Mouse (Mus musculus): Measurements from ENCODE around the gene Chchd2.

The Chchd2 gene

GRCm38 (mm10) chr5:129886911-129887636 is at the start of gene Chchd2:
Chchd2 (minus strand) TSS chr5:129887470.
- CTCF ChIA-PET: interaction anchor here (0.6 to 1.4 kb wide), 14 partner anchors 22 to 825 kb away, joined by 3 to 16 read pairs (median 3); partner anchors contain the start of gene Nipsnap2 (in 1 of the 4)
- POLR2A ChIA-PET: interaction anchor here (0.5 to 6.4 kb wide), 222 partner anchors 8 to 1758 kb away, joined by 3 to 151 read pairs (median 4); partner anchors contain the start of genes Zbed5 (in 4 of the 4), Gusb (in 3 of the 4), Nupr1l (in 3 of the 4) and Psph (in 3 of the 4)

DNA sequence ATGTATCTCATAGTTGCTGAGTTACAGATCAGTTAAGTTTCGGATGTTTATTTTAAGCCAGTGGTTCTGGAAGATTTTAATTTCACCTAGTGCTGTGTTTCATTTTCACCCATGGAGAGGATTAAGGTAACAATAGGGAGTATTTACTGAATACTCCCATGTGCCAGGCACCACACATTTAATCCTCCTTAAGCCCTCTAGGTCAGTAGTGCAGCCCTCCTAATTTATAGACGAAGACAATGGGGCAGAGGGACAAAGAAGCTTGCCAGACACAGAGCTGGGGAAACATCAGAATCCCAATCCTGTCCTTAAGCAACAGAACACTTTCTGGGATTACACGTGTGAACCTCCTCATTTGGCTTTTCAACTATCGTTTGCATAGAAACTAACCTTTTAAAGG is 49.7 kb upstream of the Chchd2 start:
- POLR2A ChIA-PET: interaction anchor here in 2 of 4 experiments (0.7 to 0.8 kb wide), 2 partner anchors 20 to 49 kb away, joined by 3 read pairs; partner anchors contain the start of gene Chchd2 (in 1 of the 2)
- CTCF ChIA-PET: interaction anchor here in 1 of 4 experiments (0.6 kb wide), 1 partner anchor 60 kb away, joined by 9 read pairs; no protein-coding TSS in a partner anchor

GRCm38 (mm10) chr5:129929924-129930855 is 42.9 kb upstream of the Chchd2 start:
- ChIA-PET CTCF (interaction anchor here in 3 of 4 experiments (0.6 to 1.0 kb wide), 4 partner anchors 9 to 79 kb away, joined by 3 to 8 read pairs (median 4); no protein-coding TSS in a partner anchor), POLR2A (interaction anchor here in 3 of 4 experiments (0.6 to 1.7 kb wide), 22 partner anchors 9 to 327 kb away, joined by 3 to 8 read pairs (median 3); partner anchors contain the start of genes Chchd2 (in 3 of the 3), Vkorc1l1 (in 2 of the 3) and Sumf2 (in 1 of the 3))

DNA sequence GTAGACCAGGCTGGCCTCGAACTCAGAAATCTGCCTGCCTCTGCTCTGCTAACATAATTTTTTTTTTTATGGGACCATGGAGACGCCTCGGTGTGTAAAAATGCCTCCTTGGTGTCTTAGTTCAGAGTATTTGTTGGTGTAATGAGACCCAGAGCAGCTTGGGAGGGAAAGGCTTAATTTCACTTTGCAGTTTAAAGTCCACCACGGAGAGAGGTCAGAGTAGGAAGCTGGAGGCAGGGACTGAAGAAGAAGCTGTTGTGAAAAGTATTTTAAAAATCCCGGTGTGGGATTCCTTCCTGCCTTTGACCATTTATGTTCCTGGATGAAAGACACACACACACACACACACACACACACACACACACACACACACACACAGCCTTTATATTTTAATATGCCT is 38.7 kb upstream of the Chchd2 start:
- POLR2A ChIA-PET: interaction anchor here in 2 of 4 experiments (1.0 to 2.6 kb wide), 5 partner anchors 8 to 147 kb away, joined by 3 to 17 read pairs (median 3); partner anchors contain the start of gene Chchd2 (in 2 of the 2)
- CTCF ChIA-PET: interaction anchor here in 1 of 4 experiments (0.6 kb wide), 1 partner anchor 370 kb away, joined by 3 read pairs; no protein-coding TSS in a partner anchor

GRCm38 (mm10) chr5:129924820-129925452 is 37.7 kb upstream of the Chchd2 start:
- ChIA-PET CTCF (interaction anchor here in 1 of 4 experiments (0.7 kb wide), 1 partner anchor 157 kb away, joined by 3 read pairs; no protein-coding TSS in a partner anchor), POLR2A (interaction anchor here in 3 of 4 experiments (0.6 to 1.8 kb wide), 4 partner anchors 13 to 37 kb away, joined by 3 to 11 read pairs (median 5); partner anchors contain the start of genes Chchd2 (in 2 of the 3) and Vkorc1l1 (in 1 of the 3))

GRCm38 (mm10) chr5:129921972-129922371 is 34.7 kb upstream of the Chchd2 start:
- POLR2A ChIA-PET: interaction anchor here in 3 of 4 experiments (0.5 to 2.6 kb wide), 13 partner anchors 9 to 903 kb away, joined by 3 to 15 read pairs (median 4); partner anchors contain the start of genes Chchd2 (in 3 of the 3), Vkorc1l1 (in 1 of the 3) and Zbed5 (in 1 of the 3)
- CTCF ChIA-PET: interaction anchor here in 3 of 4 experiments (0.5 to 1.4 kb wide), 14 partner anchors 13 to 863 kb away, joined by 3 to 6 read pairs (median 3); partner anchors contain the start of gene Zbed5 (in 1 of the 3)

DNA sequence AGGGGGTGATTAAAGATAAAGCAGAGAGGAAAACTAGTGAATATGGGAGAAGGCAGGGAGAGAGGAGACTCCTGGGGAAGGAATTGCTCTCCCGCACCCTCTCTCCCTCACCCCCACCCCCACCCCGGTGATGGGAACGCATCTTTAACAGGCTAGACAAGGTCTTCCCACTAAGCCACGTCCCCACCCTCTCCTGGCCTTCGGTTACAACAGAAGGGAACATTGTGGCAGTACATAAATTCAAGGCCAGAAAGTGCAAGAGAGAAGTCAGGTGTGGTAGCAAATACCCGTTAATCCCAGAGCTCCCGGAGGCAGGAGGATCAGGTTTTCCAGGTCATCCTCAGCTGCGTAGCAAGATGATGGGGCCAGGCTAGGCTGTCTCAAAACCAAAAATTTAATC is 32.0 kb upstream of the Chchd2 start:
- POLR2A ChIA-PET: interaction anchor here in 3 of 4 experiments (0.5 to 5.6 kb wide), 13 partner anchors 8 to 1258 kb away, joined by 3 to 46 read pairs (median 5); partner anchors contain the start of genes Chchd2 (in 2 of the 3), Vkorc1l1 (in 2 of the 3) and Psph (in 1 of the 3)

GRCm38 (mm10) chr5:129918752-129919151 is 31.5 kb upstream of the Chchd2 start:
- POLR2A ChIA-PET: interaction anchor here in 3 of 4 experiments (0.9 to 5.6 kb wide), 17 partner anchors 8 to 337 kb away, joined by 3 to 46 read pairs (median 10); partner anchors contain the start of genes Chchd2 (in 3 of the 3), Vkorc1l1 (in 3 of the 3), Sbds (in 1 of the 3) and Tyw1 (in 1 of the 3)
- CTCF ChIA-PET: no interaction called here

More for the DNA sequence above, 32.0 kb upstream of the Chchd2 start:
- CTCF ChIA-PET: interaction anchor here in 1 of 4 experiments (0.6 kb wide), 1 partner anchor 103 kb away, joined by 5 read pairs; no protein-coding TSS in a partner anchor

DNA sequence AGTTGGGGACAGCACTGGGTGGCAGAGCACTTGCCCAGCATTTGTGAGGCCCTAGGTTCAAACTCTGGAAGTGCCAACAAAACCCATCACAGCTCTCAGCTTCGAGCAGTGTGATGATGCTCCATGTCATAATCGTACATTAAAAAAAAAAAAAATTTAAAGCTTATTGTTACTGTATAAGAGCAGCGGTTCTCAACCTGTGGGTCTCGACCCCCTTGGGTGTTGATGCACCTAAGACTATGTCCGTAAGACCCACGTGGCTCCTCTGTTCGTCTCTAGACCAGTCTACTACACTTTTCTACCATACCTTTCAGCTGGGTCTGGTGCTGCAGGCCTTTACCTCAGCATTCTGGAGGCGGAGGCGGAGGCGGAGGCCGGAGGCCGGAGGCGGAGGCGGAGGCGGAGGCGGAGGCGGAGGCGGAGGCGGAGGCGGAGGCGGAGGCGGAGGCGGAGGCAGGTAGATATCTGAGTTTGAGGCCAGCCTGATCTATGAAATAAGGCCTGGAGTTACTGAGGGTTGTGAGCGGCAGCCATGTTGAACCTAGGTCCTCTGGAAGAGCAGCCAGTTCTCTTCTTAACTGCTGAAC is 30.9 kb upstream of the Chchd2 start:
- POLR2A ChIA-PET: interaction anchor here (0.6 to 5.6 kb wide), 31 partner anchors 9 to 763 kb away, joined by 3 to 46 read pairs (median 5); partner anchors contain the start of genes Chchd2 (in 3 of the 4), Vkorc1l1 (in 3 of the 4), Sbds (in 1 of the 4) and Sumf2 (in 1 of the 4)
- CTCF ChIA-PET: interaction anchor here in 1 of 4 experiments (0.6 to 0.7 kb wide), 2 partner anchors 10 to 395 kb away, joined by 4 to 5 read pairs; no protein-coding TSS in a partner anchor

DNA sequence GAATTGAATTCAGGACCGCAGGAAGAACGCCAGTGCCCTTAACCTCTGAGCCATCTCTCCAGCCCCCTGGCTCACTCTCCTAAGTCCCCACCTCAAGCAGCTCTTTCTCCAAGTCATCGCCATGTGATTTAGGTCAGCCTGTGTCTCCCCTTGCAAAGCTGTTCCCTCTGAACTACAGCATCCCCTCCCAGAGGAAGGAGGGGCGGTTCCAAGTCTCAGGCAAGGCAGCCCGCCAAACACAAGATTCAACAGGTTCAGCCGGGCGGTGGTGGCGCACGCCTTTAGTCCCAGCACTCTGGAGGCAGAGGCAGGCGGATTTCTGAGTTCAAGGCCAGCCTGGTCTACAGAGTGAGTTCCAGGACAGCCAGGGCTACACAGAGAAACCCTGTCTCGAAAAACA is 28.2 kb upstream of the Chchd2 start:
- POLR2A ChIA-PET: interaction anchor here in 3 of 4 experiments (0.6 to 5.6 kb wide), 31 partner anchors 8 to 760 kb away, joined by 3 to 46 read pairs (median 6); partner anchors contain the start of genes Chchd2 (in 3 of the 3), Vkorc1l1 (in 2 of the 3), Zbed5 (in 2 of the 3) and Nupr1l (in 1 of the 3)
- CTCF ChIA-PET: interaction anchor here in 2 of 4 experiments (0.7 to 1.2 kb wide), 4 partner anchors 26 to 191 kb away, joined by 3 to 5 read pairs (median 4); partner anchors contain the start of gene Nipsnap2 (in 1 of the 2)

DNA sequence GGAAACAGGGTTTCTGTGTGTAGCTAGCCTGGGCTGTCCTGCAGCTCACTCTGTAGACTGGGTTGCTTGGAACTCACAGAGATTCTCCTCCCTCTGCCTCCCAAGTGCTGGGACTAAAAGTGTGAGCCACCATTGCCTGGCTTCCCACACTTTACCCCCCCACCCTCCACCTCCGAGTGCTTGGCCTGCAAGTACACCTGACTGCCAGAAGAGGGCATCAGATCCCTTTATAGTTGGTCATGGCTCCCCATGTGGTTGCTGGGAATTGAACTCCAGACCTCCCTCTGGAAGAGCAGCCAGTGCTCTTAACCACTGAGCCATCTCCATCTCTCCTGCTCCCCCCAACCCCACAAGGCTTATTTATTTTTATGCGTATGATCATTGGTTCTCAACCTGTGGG is 26.8 kb upstream of the Chchd2 start:
- CTCF ChIA-PET: no interaction called here
- POLR2A ChIA-PET: interaction anchor here in 2 of 4 experiments (1.2 to 4.9 kb wide), 3 partner anchors 21 to 27 kb away, joined by 4 to 38 read pairs (median 6); partner anchors contain the start of gene Chchd2 (in 2 of the 2)

DNA sequence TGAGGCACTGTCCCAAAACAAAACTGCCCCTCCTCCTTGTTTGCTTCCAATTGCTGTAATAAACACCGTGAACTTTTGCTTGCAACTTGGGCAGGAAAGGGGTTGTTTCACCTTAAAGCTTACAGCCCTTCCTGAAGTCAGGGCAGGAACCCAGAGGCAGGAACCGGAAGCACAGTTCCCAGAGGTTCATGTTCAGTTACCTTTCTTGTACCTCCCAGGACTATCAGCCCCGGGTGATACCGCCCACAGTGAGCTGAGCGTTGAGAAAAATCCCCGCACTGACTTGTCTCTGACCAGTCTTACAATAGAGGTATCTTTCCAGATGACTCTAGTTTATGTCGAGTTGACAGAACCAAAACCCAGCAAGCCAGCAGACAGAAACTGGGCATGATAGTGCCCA is 22.3 kb upstream of the Chchd2 start:
- ChIA-PET POLR2A (interaction anchor here (0.9 to 3.0 kb wide), 11 partner anchors 14 to 107 kb away, joined by 3 to 23 read pairs (median 4); partner anchors contain the start of genes Chchd2 (in 4 of the 4), Sumf2 (in 1 of the 4), Vkorc1l1 (in 1 of the 4) and Zbed5 (in 1 of the 4)), CTCF (interaction anchor here in 2 of 4 experiments (0.5 to 0.6 kb wide), 2 partner anchors 10 to 373 kb away, joined by 4 to 9 read pairs; no protein-coding TSS in a partner anchor)

DNA sequence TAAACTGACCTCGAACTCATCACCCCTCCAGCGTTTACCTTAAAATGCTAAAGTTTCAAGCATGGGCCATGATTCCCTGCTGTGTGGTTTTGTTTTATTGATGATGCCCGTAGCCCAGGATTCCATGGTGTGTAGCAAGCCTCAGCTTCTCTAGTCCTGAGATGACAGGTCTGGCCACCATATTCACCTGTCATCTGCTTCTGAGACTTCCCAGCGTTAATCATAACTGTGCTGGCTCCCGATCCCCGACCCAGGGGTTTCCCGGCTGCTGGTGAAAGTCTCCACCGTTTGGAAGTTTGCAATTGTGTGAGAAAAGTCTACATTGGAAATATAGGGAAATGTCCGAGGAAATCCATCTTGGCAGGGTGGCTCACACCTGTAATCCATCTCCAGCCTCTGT is 21.9 kb upstream of the Chchd2 start:
- POLR2A ChIA-PET: interaction anchor here (0.9 to 5.3 kb wide), 14 partner anchors 8 to 348 kb away, joined by 3 to 42 read pairs (median 4); partner anchors contain the start of genes Chchd2 (in 4 of the 4), Psph (in 1 of the 4), Sumf2 (in 1 of the 4) and Vkorc1l1 (in 1 of the 4)
- CTCF ChIA-PET: no interaction called here

- CTCF ChIA-PET: interaction anchor here in 1 of 4 experiments (0.6 kb wide), 1 partner anchor 10 kb away, joined by 4 read pairs; no protein-coding TSS in a partner anchor
- POLR2A ChIA-PET: interaction anchor here (0.5 to 5.3 kb wide), 18 partner anchors 8 to 348 kb away, joined by 3 to 42 read pairs (median 5); partner anchors contain the start of genes Chchd2 (in 3 of the 4), Vkorc1l1 (in 2 of the 4), Zbed5 (in 2 of the 4) and Gusb (in 1 of the 4)
Observed at GRCm38 (mm10) chr5:129908242-129908965, 21.1 kb upstream of the Chchd2 start, which contains the start of gene Nupr1l. Nupr1l (plus strand) TSS chr5:129908540.

GRCm38 (mm10) chr5:129907775-129908174 is 20.5 kb upstream of the Chchd2 start:
- CTCF ChIA-PET: interaction anchor here in 2 of 4 experiments (0.6 kb wide), 2 partner anchors 10 to 21 kb away, joined by 3 to 4 read pairs; no protein-coding TSS in a partner anchor
- POLR2A ChIA-PET: interaction anchor here (0.5 to 5.3 kb wide), 17 partner anchors 9 to 172 kb away, joined by 3 to 42 read pairs (median 4); partner anchors contain the start of genes Chchd2 (in 3 of the 4), Zbed5 (in 2 of the 4), Gusb (in 1 of the 4) and Psph (in 1 of the 4)

Data from embryonic stem cell, embryonic (primary cell).